Mouse (Mus musculus): ENCODE measurements at regions not wholly inside any gene's neighbourhood (a gene's known extent, or its start where the extent isn't known, plus 50 kb on each side); places are given as distances from the start of the nearest gene placed in this dataset.

- TF ChIP-seq POLR2A (IDR thresholded peaks at IDR 0.05; ENCODE audit: control insufficient read depth, low read depth, low read length), result no peak
- no peak for TF ChIP-seq CTCF (IDR thresholded peaks at IDR 0.05; ENCODE audit: control insufficient read depth, insufficient read depth, insufficient replicate concordance, low read depth, low read length)
These were observed 329.4 kb downstream of the Galc start for GRCm38 (mm10) chr12:97929877-97930276.

Data from testis, adult 2 months (tissue).